Mouse (Mus musculus) liver, adult 2 months (tissue): Measurements from ENCODE around the gene Fstl1.

ENCODE experiments used
- CTCF ChIP-seq: fragments of 200-500 bp; IDR thresholded peaks from 2 replicates; pipeline ENCODE4 v1.5.1; 2011; ENCODE audit warnings: low read depth, low read length, control low read depth
- POLR2A ChIP-seq: fragments of 200-500 bp; IDR thresholded peaks from 2 replicates; pipeline ENCODE4 v1.6.1; 2011; ENCODE audit warnings: low read length, control low read depth; ENCODE audit not compliant: insufficient read depth; ENCODE audit errors: extremely low read depth

DNA sequence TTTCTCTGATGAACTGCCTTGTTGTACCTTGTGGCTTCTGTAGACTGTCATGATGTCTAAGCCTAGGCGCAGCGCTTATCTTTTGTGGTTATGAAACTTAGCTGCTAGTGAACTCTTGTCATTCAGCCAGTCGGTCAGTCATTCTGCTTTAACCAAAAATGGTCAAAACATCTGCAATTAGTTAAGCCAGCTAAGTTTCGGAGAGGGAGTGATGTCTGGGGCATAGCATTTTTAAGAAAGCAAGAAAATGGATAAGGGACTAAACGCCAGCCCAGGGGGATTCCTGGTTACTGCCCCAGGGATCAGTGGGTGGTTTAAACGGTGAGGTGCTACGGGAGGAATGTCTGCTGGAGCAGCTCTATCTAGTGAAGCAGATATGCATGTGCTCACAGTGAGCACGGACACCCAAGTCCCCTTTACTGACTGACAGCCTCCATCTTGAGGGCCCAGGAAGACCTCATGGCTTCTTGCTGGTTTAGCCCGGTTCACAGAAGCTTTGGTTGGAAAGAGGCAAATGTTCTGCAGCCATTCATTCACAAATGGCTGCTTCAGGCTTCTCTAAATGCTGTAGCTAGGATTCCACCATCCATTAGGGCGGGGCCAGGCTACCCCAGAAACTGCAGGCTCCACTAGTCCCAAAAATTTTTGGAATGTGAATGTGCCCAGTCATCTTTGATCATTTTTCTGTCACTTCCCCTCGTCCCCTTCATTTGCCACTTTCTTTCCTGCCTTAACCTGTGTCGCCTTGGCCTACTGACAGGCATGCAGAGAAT is 13.5 kb downstream of the Fstl1 start:
- TF ChIP-seq CTCF (no peak), POLR2A (no peak)
